Mouse (Mus musculus) layer of hippocampus, postnatal 25 days (tissue): ENCODE data around the gene Kremen1. TPM values are rescaled to one million over a fixed set of nuclear protein-coding genes. Genes with fewer than 3 reads are reported as not detected.

Experiments
- DNase-seq, 2 experiments: peaks; one replicate each; pipeline ENCODE4 v3.0.0; 2022; ENCODE audit warnings: mixed read lengths in 2 of 2, low spot score in 1 of 2; ENCODE audit errors: extremely low spot score in 1 of 2
- total RNA-seq, 2 experiments: library from RNA; stranded (reverse); gene quantifications; 2 replicates each; pipeline ENCODE4 v1.2.3; 2021

Gene Kremen1
- total RNA-seq, 2 experiments from 2014 or later = 13.0 to 14.3 TPM

DNA sequence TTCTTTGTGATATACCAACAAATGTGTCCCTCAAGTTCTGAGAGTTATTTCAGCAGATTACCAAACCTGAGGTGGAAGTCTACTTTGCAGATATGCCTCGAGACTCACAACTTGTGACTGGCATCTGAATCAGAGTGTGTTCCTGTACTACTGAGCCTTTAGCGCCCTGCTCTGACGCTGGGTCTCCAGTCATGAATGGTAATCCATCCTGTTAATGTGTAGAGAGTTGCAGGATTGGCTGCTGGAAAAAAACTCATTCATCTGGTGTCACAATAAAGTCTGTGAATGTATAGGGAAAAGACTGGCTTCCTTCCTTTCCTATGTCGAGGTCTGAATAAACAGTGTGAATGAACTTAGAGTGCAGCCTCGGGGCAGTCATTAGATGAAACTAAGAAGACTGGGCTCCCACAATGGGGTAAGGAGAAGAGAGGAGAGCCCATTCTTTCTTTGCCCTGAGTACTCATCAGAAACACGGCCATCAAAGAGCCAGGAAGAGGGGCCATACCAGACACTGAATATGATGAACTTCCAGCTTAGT, 41.4 kb downstream of the Kremen1 start:
- DNase-seq = no peak

DNA sequence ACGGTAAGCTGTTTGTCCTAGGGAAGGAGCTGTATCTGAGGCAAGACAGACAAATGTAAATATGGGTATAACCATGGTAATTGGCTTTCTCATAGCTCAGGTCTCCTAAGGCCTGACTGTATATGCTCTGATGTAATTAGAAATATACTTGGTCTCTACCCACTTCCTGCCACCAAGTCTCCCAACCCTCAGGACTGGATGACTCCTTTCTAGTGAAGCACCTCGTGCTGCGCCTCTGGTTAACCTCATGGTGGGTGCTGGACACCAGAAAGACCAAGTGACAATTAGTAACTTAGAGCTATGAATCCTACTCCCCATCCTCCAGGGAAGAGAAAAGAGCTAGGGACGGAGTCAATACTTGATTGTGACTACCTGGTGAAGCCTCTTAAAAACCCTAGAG, 42.0 kb downstream of the Kremen1 start:
- no peak for DNase-seq

DNA sequence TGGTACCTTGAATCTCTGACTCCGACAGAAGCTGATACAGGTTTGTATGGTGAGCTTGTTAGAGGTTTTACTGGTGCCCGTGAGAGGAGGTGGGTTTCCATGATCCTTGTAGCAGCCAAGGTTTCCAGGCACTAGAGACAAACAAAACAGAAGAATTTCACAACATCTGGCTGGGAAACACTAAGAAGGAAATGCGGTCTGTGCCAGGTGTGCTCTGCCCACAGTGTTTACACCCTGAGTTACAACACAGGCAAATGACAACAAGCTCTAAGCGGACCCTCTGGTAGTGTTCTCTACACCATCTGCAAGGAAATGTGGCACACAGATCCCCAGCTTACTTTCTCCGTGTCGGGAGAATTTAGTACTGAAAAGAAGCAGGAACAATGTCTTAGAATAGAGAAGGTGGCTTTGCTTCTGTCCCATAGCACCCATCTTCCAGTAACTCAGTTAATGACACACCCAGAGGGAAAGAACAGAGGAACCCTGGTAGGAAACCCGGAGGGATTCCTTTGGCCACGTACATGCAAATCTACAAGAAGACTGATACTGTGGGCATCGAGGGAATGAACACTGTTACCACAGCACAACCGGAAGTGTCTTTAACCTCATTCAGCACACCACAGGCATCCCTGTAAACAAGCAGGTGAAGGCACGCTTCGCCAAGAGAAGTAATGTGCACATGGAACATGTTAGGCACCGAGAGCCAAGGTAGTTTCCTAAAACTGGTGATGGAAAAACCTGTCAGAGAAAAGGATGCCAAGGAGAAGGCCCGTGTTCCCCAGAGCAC, 45.8 kb downstream of the Kremen1 start:
- DNase-seq = no peak

DNA sequence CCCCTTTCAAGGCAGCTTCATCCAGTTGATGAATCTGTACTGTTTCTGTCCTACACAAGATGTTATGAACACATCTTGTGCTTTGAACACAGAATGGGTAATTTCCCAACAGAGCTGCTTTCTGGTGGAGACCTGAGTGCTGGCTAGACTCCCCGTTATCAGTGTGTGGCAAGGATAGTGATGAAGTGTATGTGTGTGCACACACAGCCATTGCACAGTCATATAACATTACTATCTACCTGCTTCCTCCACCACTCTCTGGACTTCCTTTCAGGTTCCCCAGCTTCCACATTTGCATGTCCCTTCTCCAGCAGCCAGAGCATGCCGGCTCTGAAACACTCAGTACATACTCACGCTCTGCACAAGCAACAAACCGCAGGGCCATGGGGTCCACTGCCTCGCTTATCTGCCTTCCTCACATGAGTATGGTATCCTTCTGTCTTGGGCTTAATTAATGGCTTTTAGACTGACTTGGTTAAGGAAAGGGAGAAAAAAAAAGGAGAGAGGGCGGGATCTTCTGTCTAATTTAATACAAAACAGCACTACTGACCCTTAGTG, 46.8 kb downstream of the Kremen1 start:
- DNase-seq = no peak

DNA sequence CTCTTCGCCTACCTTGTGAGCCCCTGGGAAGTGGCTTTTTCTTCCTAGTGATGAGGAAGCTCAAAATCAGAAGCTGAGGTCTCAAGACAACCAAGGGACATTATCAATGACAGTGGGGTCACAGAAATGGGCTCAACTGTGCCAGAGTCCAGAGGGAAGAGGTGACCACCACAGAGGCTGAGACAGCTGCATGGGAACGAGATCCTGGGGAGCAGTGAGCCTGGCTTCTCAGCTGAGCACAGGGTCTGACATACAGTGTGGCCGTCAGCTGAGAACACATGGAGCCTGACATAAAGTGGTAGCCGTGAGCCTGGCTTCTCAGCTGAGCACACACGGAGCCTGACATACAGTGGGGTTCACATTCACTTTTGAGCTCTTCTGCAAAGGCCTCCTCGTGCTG, 58.3 kb downstream of the Kremen1 start:
- no peak for DNase-seq

DNA sequence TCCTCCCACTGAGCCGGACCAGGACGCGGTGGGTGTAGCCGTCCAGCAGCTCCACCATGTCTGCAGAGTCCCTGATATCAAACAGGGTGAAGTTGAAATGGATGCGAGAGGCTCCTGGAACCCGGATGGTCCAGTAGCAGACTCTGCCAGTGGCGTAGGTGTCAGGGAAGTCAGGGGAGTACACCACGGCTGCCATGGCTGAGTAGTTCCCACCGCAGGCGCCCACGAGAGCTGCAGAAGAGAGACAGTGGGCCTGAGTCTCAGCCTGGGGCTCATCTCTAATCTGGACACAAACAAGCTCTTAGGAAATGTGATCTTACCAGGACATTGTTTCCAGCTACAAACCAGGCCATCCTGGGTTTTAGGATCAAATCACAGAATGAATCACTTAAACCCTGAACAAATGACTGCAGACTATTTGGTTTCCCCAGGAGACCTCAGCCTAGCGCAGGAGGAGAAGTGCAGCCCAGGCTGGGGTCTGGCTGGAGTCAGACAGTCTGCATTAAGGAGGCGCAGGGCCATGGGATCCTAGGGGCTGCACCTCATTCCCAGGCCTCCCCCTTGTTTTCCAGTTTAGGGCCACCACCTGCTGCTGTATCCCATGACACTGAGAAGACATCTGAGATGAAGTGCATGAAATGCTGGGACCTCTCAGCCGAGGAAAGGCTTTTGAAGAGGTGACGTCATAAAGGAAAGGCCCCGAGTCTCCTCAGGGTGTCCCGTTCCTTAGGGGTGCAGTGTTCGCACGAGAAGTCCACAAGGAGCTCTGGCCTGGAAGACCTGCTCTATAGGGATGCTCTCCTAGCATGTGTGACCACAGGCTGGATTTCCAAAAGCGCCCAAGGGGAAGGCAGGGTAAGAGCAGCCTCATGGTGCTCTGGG, 59.3 kb downstream of the Kremen1 start:
- DNase-seq = no peak

DNA sequence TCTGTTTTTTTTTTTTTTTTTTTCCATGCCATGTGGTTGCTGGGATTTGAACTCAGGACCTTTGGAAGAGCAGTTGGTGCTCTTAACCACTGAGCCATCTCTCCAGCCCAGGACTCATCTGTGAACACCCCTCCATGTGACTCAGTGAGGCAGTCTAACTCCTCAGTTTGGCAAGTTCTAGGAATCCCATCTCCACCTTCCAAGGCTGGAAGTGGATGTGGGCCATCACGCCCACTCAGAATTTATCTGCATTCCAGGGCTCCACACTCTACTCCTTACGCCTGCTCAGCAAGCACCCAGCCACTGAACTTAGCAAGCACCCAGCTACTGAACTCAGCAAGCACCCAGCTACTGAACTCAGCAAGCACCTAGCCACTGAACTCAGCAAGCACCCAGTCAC, 61.5 kb downstream of the Kremen1 start:
- no peak for DNase-seq

DNA sequence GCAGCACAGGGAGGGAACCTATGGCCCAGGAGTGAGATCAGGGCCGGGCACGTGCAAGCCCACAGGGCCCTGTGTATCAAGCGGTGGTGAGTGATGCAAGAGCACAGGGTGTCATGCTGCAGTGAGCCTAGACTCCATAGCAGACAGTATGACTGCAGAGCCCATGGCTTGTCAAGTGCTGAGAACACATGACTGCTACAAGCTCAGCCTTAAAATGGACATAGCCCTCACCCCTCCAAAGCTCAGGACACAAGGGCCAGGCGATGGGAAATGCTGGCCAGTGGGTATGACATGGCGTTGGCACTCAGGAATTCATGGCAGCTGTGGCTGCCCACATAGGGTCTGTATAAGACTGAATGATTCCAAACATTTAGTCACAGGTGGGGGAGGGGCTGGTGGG, 64.3 kb downstream of the Kremen1 start:
- DNase-seq = no peak

DNA sequence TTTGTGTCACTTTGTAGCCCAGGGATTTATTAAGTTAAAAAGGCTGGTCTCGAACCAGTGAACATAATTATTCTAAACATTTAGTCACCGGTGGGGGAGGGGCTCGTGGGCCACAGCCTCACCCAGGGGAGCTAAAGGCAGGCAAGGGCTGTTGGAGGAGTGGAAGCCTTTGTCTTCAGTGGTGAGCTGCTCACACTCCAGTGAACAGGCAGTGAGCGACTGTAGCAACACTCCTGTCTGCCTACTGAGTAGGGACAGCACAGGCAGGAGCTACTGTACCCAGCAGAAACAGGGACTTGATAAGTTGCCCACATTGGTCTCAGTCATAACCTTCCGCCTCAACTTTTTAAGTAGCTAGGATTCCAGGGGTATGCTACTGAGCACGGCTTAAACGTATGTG, 64.8 kb downstream of the Kremen1 start:
- DNase-seq = no peak

DNA sequence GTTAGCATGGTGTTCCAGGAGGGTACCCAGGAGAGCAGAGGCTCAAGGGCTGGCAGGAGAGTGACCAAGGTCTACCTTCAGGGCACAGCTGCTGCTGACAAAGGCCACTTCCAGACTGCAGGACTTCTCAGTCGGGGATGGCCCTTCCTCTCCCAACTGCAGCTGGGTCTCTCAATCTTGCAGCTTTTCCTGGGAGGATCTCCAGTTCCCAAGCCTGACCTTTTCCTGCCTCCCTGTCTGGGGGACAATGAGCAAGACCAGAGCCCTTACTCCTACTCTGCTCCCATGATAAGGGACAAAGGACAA, 67.8 kb downstream of the Kremen1 start:
- DNase-seq = no peak

DNA sequence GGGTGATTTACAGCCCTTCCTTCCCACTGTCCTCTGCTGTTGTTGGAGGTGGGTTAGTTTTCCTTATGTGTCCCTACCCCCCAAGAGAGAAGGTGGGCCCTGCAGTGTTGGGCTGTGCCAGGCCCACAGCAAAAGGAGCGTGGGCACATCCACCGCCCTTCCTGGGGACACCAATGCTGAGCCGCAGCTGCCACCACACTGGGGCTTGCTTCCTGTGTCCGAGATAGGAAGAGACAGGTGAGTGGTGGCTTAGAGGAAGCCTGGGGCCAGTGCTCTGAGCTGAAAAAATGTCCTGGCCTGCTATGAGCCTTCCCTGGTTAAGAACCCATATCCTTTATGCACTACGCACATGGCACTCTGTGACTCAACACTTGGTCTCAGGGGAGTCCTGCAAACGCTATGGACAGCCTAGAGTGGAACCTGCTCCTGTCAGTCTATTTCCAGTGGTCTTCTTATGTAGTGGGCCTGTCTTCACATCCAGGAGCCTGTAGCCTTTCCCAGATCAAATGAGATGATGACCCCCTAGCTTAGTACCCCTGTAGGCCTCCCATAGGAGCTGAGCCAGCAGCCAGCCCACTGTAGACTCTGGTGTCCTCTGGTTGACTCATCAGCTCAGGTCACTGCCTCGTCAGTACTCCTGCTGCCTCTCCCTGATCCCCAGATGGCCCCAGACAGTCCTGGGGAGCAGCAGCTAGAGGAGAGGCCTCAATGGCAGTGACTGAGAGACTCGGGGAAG, 68.3 kb downstream of the Kremen1 start:
- DNase-seq = no peak

DNA sequence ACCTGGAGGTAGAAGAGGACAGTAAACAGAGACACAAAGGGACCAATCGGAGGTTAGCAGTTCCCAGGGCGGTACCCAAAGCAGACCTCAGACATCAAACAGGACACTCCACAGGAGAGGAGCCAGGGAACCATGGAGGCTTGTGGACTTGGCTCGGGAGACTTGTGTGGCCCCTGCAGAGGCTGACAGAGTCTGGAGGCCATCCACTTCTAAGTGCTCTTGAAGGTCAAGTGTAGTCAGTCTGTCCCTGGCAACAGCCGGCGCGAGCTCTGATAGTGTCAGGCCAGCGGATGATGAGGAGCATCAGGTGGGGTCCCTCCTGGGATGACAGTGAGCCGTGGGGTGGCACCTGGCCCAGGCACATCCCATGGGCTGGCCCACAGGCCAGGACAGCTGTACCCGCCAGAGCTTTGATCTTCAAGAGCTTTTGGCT, 69.3 kb downstream of the Kremen1 start:
- DNase-seq = no peak

DNA sequence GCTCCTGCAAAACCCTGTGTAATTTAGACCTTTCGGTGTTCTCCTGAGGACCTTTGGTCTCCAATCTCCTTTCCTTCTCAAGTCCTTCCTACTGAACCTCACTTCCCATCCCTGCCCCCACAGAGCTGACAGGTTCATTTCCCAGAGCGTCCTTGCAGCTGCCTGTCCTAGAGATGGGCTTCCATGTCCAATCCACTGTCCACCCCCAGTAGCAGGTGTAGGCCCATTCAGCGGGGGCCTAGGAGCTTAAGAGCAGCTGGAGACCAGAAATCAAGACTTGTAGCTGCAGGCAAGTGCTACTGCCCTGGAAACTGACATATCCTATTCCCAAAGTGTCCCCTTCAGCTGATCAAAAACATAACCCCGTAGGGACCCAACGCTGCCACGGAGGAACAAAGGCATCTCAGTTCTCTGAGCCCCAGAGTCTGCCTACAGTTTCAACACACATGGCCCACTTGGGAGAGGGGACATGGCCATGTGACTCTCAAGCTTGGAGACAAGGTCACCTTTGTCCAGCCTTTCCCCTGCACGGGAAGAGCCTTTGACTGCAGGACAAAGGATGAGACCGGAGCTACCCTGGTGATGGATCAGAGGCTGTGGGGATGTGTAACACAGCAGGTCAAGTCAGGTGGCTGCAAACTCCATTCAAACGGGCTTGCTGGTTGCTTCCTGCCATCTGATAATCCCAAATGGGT, 72.0 kb downstream of the Kremen1 start:
- DNase-seq = no peak

DNA sequence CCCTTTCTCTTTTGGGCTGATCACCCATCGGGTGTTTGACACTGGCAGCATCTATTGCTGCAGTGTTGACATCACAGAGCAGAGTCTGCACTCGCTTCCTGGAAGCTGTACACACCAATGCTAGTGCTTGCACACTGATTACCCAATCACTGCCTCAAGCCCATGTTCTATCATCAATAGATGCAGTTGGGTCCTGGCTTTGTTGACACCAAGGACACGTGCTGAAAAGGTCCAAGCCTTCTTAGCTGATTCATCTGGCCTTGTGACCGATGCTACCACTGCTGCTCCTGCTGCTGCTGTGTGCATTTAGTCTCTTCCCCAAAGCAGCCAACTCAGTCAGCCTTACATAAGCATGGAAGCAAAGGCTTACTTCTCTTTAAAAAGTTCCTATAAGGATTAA, 73.2 kb downstream of the Kremen1 start:
- DNase-seq = no peak

DNA sequence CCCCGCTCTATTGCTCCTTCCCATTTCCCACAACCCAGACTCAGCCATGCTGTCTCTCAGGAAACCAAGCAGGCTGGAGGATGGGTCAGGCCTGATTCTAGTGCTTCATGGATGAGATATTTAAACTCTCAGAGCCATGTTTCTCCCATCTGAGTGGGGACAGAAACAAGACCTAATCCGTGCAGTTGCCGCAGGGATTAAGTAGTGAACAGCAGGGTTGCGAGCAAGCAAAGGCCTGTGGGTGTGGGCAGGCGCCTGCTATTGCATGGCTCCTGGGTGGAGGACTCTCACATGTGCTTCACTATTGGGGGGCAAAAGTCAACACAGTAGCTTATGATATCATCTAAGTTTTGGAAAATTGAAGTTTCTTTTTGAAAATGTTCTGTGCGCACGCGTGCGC, 76.5 kb downstream of the Kremen1 start:
- no peak for DNase-seq

DNA sequence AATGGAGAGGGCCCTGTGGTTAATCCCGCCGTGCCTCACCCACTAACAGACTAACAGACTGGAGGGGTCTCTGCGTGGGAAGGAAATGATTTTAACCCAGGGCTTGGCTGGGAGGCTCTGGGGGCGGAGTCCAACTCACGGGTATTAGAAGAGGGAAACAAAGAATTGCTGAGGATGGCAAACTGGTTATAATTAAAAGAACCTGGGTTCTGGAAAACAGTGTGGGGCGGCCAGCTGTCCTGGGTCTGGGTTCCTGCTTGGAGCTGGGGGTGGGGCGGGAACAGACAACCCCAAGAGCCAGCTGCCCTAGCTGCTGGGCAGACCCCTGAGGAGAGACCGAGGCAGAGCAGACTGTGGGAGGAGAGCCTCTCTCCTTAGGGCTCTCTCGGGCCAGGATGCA, 77.1 kb downstream of the Kremen1 start:
- DNase-seq = no peak

DNA sequence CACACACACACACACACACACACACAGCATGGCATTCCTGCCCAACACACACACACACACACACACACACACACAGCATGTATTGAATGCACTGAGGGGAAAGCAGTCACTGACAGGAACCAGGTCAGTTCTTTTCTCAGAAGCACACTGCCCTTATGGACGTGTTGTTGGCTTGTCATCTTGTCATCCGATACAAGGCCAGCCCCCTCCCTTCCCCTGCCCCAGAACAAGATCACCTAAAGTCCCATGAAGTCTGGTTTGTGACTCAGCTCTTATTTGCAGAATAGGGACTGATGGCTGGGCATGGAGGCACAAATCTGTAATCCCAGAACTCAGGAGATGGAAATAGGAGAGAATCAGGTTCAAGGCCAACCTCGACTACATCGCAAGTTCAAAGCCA, 78.5 kb downstream of the Kremen1 start:
- DNase-seq = no peak

DNA sequence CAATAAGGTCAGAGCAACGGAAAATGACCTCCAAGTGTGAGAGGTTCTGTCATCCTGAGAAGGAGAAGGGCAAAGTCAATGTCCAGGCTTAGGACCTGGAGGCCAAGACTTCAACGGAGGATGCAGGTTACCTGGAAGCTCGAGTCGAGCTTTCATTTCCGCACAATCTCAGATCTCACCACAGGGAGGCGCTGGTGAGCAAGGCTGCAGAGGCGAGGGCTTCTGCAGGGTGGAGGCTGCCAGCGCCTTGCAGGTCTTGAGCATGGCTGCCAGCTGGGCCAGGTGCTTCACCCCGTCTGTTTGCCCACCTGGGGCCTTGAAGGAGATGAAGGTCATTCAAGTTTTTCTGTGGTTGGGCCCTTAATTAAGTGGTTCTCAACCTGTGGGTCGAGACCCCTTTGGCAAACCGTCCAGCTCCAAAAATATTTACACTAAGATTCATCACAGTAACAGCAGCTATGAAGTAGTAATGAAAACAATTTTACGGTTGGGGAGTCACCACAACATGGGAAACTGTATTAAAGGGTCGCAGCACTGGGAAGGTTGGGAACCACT, 79.4 kb downstream of the Kremen1 start:
- DNase-seq = peak; percentile 78 to 94

DNA sequence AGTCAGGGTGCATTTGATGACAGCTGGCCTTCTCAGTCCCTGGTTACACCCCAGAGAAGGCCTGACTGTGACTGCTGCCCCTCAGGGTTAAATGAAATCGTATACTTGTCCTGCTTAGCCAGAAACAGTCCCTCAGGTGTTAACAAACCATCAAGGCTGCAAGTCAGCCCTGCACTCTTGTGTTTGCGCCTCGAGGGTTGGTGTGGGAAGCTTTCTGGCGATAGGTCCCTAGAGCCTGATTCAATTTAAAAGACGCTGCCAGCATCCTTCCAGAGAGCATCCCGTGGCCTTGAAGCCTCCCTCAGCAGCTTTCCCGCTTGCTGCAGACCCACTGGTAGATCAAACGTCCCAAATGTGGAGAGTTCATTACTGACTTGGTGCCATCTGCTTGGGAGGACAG, 82.0 kb downstream of the Kremen1 start:
- DNase-seq = no peak

DNA sequence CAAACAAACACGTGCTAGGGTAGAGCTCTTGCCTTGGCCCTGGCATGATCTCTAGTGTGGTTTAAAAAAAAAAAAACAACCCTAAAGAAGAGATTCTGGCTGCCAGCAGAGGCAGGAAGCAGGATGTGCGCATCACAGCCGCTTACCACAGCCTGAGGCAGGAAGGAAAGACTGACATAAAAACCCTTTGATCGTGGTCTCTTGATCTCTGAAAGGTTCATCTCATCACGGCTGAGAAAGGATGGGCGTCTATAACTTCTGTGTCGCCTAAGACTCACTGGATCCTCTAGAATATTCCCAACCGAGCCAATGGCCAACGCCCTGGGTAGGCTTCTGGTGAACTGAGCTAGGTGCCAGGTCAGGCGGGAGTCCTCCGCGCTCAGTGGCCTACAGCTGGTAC, 84.2 kb downstream of the Kremen1 start:
- no peak for DNase-seq
